Mouse (Mus musculus): ENCODE measurements around the gene Utp14b. TPM values are rescaled to one million over a fixed set of nuclear protein-coding genes. Genes with fewer than 3 reads are reported as not detected.

Gene Utp14b
- 6.7 and 8.8 TPM in 2 replicates for total RNA-seq (2014; rRNA removed)
- 1.8 and 2.4 TPM in 2 replicates for polyA plus RNA-seq (2015; fragmentation: Nextera tagmentation; extraction: Ambion mirVana)

GRCm38 (mm10) chr1:78657671-78658440 lies at the start of gene Utp14b, which contains the start of gene Acsl3:
TSS of gene Utp14b (plus strand) at chr1:78658038.
TSS of gene Acsl3 (plus strand) at chr1:78657825.
- TF ChIP-seq CTCF (IDR thresholded peaks at IDR 0.05) = no peak
- Histone ChIP-seq H3K36me3 (ENCODE audit: insufficient read depth, low read length) (no peaks in the 10 kb centered on the region), H3K27ac (ENCODE audit: low read depth, low read length) (peak within 1 kb of the TSS; percentile 96), H3K4me1 (ENCODE audit: insufficient read depth, low read length) (peaks cover 12% of the 10 kb centered on the region; the same call in 1 of the 2 replicates), H3K9ac (replicated peaks; ENCODE audit: low read length, poor library complexity, severe bottlenecking) (peak within 1 kb of the TSS; percentile 93), H3K9me3 (ENCODE audit: low read length) (no peaks in the 10 kb centered on the region), H3K27me3 (ENCODE audit: insufficient read depth, low read length) (no peaks in the 10 kb centered on the region), H3K4me3 (ENCODE audit: low read depth, low read length) (peak within 1 kb of the TSS; percentile 98), H3K4me2 (ENCODE audit: low read depth, low read length, poor library complexity, severe bottlenecking) (peak within 1 kb of the TSS; percentile 77)
- peak; percentile 99 for ATAC-seq (ENCODE audit: low FRiP score)
- WGBS = under 1% methylated on average over 90 of the region's 104 CpGs
- peak; percentile 98 for DNase-seq (ENCODE audit: low spot score)

GRCm38 (mm10) chr1:78609134-78609907 lies 48.5 kb upstream of the Utp14b start:
- Histone ChIP-seq H3K4me2 (ENCODE audit: low read depth, low read length, poor library complexity, severe bottlenecking) (no peak overlapping the region), H3K36me3 (ENCODE audit: insufficient read depth, low read length) (no peaks in the 10 kb centered on the region), H3K9me3 (ENCODE audit: low read length) (no peaks in the 10 kb centered on the region), H3K4me1 (ENCODE audit: insufficient read depth, low read length) (no peaks in the 10 kb centered on the region), H3K27ac (ENCODE audit: low read depth, low read length) (no peak overlapping the region), H3K9ac (replicated peaks; ENCODE audit: low read length, poor library complexity, severe bottlenecking) (no peak overlapping the region), H3K27me3 (ENCODE audit: insufficient read depth, low read length) (no peaks in the 10 kb centered on the region), H3K4me3 (ENCODE audit: low read depth, low read length) (no peak overlapping the region)
- no peak for DNase-seq (ENCODE audit: low spot score)
- 40% methylated on average over 12 of the region's 12 CpGs for WGBS
- ATAC-seq (ENCODE audit: low FRiP score) = no peak
- no peak for TF ChIP-seq CTCF (IDR thresholded peaks at IDR 0.05)

- DNase-seq (ENCODE audit: low spot score) = no peak
- H3K36me3 ChIP-seq (ENCODE audit: insufficient read depth, low read length) = no peaks in the 10 kb centered on the region
- H3K9ac ChIP-seq (replicated peaks; ENCODE audit: low read length, poor library complexity, severe bottlenecking) = no peak overlapping the region
- no peak overlapping the region for H3K4me2 ChIP-seq (ENCODE audit: low read depth, low read length, poor library complexity, severe bottlenecking)
- no peaks in the 10 kb centered on the region for H3K27me3 ChIP-seq (ENCODE audit: insufficient read depth, low read length)
- no peak for ATAC-seq (ENCODE audit: low FRiP score)
- WGBS = 78% methylated on average over 4 of the region's 4 CpGs
- no peaks in the 10 kb centered on the region for H3K4me1 ChIP-seq (ENCODE audit: insufficient read depth, low read length)
- no peak overlapping the region for H3K27ac ChIP-seq (ENCODE audit: low read depth, low read length)
- no peaks in the 10 kb centered on the region for H3K9me3 ChIP-seq (ENCODE audit: low read length)
- no peak overlapping the region for H3K4me3 ChIP-seq (ENCODE audit: low read depth, low read length)
- TF ChIP-seq CTCF (IDR thresholded peaks at IDR 0.05) = no peak
Measured at GRCm38 (mm10) chr1:78611039-78611438, 46.8 kb upstream of the Utp14b start.

GRCm38 (mm10) chr1:78612959-78613358 lies 44.9 kb upstream of the Utp14b start:
- no peak for TF ChIP-seq CTCF (IDR thresholded peaks at IDR 0.05)
- Histone ChIP-seq H3K9me3 (ENCODE audit: low read length) (no peaks in the 10 kb centered on the region), H3K27ac (ENCODE audit: low read depth, low read length) (no peak overlapping the region), H3K9ac (replicated peaks; ENCODE audit: low read length, poor library complexity, severe bottlenecking) (no peak overlapping the region), H3K27me3 (ENCODE audit: insufficient read depth, low read length) (no peaks in the 10 kb centered on the region), H3K36me3 (ENCODE audit: insufficient read depth, low read length) (no peaks in the 10 kb centered on the region), H3K4me2 (ENCODE audit: low read depth, low read length, poor library complexity, severe bottlenecking) (no peak overlapping the region), H3K4me1 (ENCODE audit: insufficient read depth, low read length) (no peaks in the 10 kb centered on the region), H3K4me3 (ENCODE audit: low read depth, low read length) (no peak overlapping the region)
- WGBS = 93% methylated on average over 1 of the region's 1 CpGs
- ATAC-seq (ENCODE audit: low FRiP score) (no peak), DNase-seq (ENCODE audit: low spot score) (no peak)

GRCm38 (mm10) chr1:78624352-78624751 lies 33.5 kb upstream of the Utp14b start:
- Histone ChIP-seq H3K9ac (replicated peaks; ENCODE audit: low read length, poor library complexity, severe bottlenecking) (no peak overlapping the region), H3K9me3 (ENCODE audit: low read length) (no peaks in the 10 kb centered on the region), H3K4me2 (ENCODE audit: low read depth, low read length, poor library complexity, severe bottlenecking) (no peak overlapping the region), H3K4me3 (ENCODE audit: low read depth, low read length) (no peak overlapping the region), H3K27ac (ENCODE audit: low read depth, low read length) (no peak overlapping the region), H3K27me3 (ENCODE audit: insufficient read depth, low read length) (no peaks in the 10 kb centered on the region), H3K36me3 (ENCODE audit: insufficient read depth, low read length) (no peaks in the 10 kb centered on the region), H3K4me1 (ENCODE audit: insufficient read depth, low read length) (no peaks in the 10 kb centered on the region)
- DNase-seq (ENCODE audit: low spot score) (no peak), ATAC-seq (ENCODE audit: low FRiP score) (no peak)
- no peak for TF ChIP-seq CTCF (IDR thresholded peaks at IDR 0.05)
- 90% methylated on average over 2 of the region's 2 CpGs for WGBS

DNA sequence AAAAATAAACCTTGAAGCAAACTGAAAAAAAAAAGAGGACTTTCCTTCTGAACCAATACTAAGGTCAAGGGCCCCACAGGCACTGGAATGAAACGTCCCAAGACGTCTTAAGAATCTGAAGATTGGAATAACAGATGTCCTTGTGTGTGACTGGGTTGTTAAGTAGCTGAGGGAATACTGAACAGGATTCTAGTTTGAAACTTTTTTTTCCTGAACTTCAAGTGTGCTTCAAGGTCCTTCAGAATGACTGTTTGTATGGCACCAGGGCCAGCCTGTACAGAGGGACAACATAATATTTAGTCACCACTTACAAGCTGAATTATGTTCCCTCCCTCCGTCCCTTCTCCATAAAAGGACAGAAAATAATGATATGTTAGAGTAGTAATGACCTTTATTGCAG lies 23.4 kb upstream of the Utp14b start:
- Histone ChIP-seq H3K4me2 (ENCODE audit: low read depth, low read length, poor library complexity, severe bottlenecking) (no peak overlapping the region), H3K4me3 (ENCODE audit: low read depth, low read length) (no peak overlapping the region), H3K27ac (ENCODE audit: low read depth, low read length) (no peak overlapping the region), H3K9me3 (ENCODE audit: low read length) (no peaks in the 10 kb centered on the region), H3K27me3 (ENCODE audit: insufficient read depth, low read length) (no peaks in the 10 kb centered on the region), H3K9ac (replicated peaks; ENCODE audit: low read length, poor library complexity, severe bottlenecking) (no peak overlapping the region), H3K36me3 (ENCODE audit: insufficient read depth, low read length) (no peaks in the 10 kb centered on the region), H3K4me1 (ENCODE audit: insufficient read depth, low read length) (no peaks in the 10 kb centered on the region)
- DNase-seq (ENCODE audit: low spot score) = no peak
- 57% methylated on average over 3 of the region's 3 CpGs for WGBS
- TF ChIP-seq CTCF (IDR thresholded peaks at IDR 0.05) = no peak
- ATAC-seq (ENCODE audit: low FRiP score) = no peak
